Comparison of ENCODE assay signal across 7 mouse cellular contexts in genomic region chr8:85461377-85461776, GRCm38 (mm10). TPM values are rescaled to one million over a fixed set of nuclear protein-coding genes. Genes with fewer than 3 reads are reported as not detected.
DNase-seq lines count a peak whose midpoint lies in the region; ATAC-seq and TF ChIP-seq lines count a peak whose summit lies in the region.

No protein-coding gene starts in this region.

- no peaks in the 10 kb centered on the region for H3K4me1 ChIP-seq in kidney, embryonic 16.5 days (ENCODE audit: insufficient read depth, low read length)
- no peaks in the 10 kb centered on the region for H3K4me1 ChIP-seq in MEL (ENCODE audit: control insufficient read depth in 1 of 2, insufficient read depth in 2 of 2, low read length in 2 of 2)
- H3K4me1 ChIP-seq in cerebellum, adult 2 months (ENCODE audit: control insufficient read depth, insufficient read depth, low read length) = no peaks in the 10 kb centered on the region

- ATAC-seq in kidney, embryonic 16.5 days (ENCODE audit: low FRiP score, low TSS enrichment) = no peak
- peak; percentile 68 for ATAC-seq in megakaryocyte, adult 5-6 weeks (ENCODE audit: poor library complexity, severe bottlenecking)

- no peak overlapping the region for H3K4me2 ChIP-seq in kidney, embryonic 16.5 days (replicated peaks; ENCODE audit: low read depth, low read length)

- WGBS in kidney, embryonic 16.5 days = 81% methylated on average over 3 of the region's 3 CpGs
- WGBS in cerebellum, adult 2 months = 76% methylated on average over 3 of the region's 3 CpGs

- no peaks in the 10 kb centered on the region for H3K27me3 ChIP-seq in kidney, embryonic 16.5 days (ENCODE audit: insufficient read depth, low read length)
- peaks cover 0 to 1% of the 10 kb centered on the region in 2 experiments; a peak in 2 of 4 replicates for H3K27me3 ChIP-seq in MEL (ENCODE audit: control insufficient read depth in 1 of 2, insufficient read depth in 2 of 2, low read length in 2 of 2)
- H3K27me3 ChIP-seq in cerebellum, adult 2 months (ENCODE audit: control insufficient read depth, insufficient read depth, low read length) = no peaks in the 10 kb centered on the region

- no peaks in the 10 kb centered on the region for H3K9me3 ChIP-seq in kidney, embryonic 16.5 days (ENCODE audit: low read length)
- H3K9me3 ChIP-seq in MEL (replicated peaks; ENCODE audit: insufficient read depth, low read length) = no peaks in the 10 kb centered on the region

- TF ChIP-seq CTCF in MEL (IDR thresholded peaks at IDR 0.05 in 2 of 3, conservative IDR thresholded peaks at IDR 0.05 in 1 of 3; ENCODE audit: control insufficient read depth in 1 of 3, insufficient read depth in 1 of 3, low read depth in 2 of 3, low read length in 3 of 3, poor library complexity in 1 of 3, severe bottlenecking in 1 of 3) = peak; percentile 57 to 74 (median 70)
- TF ChIP-seq CTCF in cerebellum, adult 2 months (IDR thresholded peaks at IDR 0.05; ENCODE audit: borderline replicate concordance, insufficient read depth, low read depth, low read length) = no peak

- TF ChIP-seq EP300 in MEL (IDR thresholded peaks at IDR 0.05; ENCODE audit: low read depth in 1 of 2, low read length in 2 of 2) = no peak

- H3K4me3 ChIP-seq in kidney, embryonic 16.5 days (ENCODE audit: low read length) = no peak overlapping the region
- H3K4me3 ChIP-seq in MEL (ENCODE audit: control insufficient read depth in 1 of 2, insufficient read depth in 1 of 2, low read depth in 2 of 2, low read length in 2 of 2) = no peak overlapping the region
- H3K4me3 ChIP-seq in cerebellum, adult 2 months (replicated peaks; ENCODE audit: insufficient read depth, low read depth, low read length) = no peak overlapping the region

- TF ChIP-seq RAD21 in MEL (IDR thresholded peaks at IDR 0.05; ENCODE audit: low read depth, low read length) = peak; percentile 37

- no peak for TF ChIP-seq POLR2A in MEL (IDR thresholded peaks at IDR 0.05; ENCODE audit: control insufficient read depth in 1 of 2, insufficient read depth in 1 of 2, low read depth in 1 of 2, low read length in 2 of 2, poor library complexity in 1 of 2)
- TF ChIP-seq POLR2A in cerebellum, adult 2 months (IDR thresholded peaks at IDR 0.05; ENCODE audit: borderline replicate concordance, insufficient read depth, low read length) = no peak

- no peaks in the 10 kb centered on the region for H3K79me2 ChIP-seq in MEL (ENCODE audit: control insufficient read depth, insufficient read depth, low read length, poor library complexity)

- no peak overlapping the region for H3K27ac ChIP-seq in kidney, embryonic 16.5 days (ENCODE audit: low read length)
- no peak overlapping the region for H3K27ac ChIP-seq in MEL (ENCODE audit: control insufficient read depth, low read depth, low read length)
- no peak overlapping the region for H3K27ac ChIP-seq in cerebellum, adult 2 months (ENCODE audit: insufficient read depth, low read length)

- peak; percentile 43 for DNase-seq in kidney, postnatal 10 days
- DNase-seq in MEL (ENCODE audit: low read depth, low spot score) = peak; percentile 72
- peak; percentile 1 for DNase-seq in c-Kit-negative CD71-positive TER-119-positive erythroid progenitor cells, embryonic 14.5 days (ENCODE audit: low read depth, low spot score)
- no peak for DNase-seq in frontal cortex, postnatal 36 days (ENCODE audit: low spot score in 2 of 2)
- no peak for DNase-seq in cerebellum, adult 2 months

- no peaks in the 10 kb centered on the region for H3K36me3 ChIP-seq in kidney, embryonic 16.5 days (ENCODE audit: insufficient read depth, low read length)
- no peaks in the 10 kb centered on the region for H3K36me3 ChIP-seq in MEL (ENCODE audit: control insufficient read depth in 1 of 2, insufficient read depth in 2 of 2, low read length in 2 of 2)

- no peak overlapping the region for H3K9ac ChIP-seq in kidney, embryonic 16.5 days (replicated peaks; ENCODE audit: low read length)
- no peak overlapping the region for H3K9ac ChIP-seq in MEL (ENCODE audit: control insufficient read depth, low read depth, low read length, poor library complexity, severe bottlenecking)

TF ChIP-seq in MEL, 35 proteins besides CTCF, POLR2A, EP300 and RAD21:
- no peak for TF ChIP-seq POLR2AphosphoS5 (IDR thresholded peaks at IDR 0.05; ENCODE audit: borderline replicate concordance, low read depth, low read length)
- TF ChIP-seq SMC3 (IDR thresholded peaks at IDR 0.05; ENCODE audit: low read depth, low read length) = peak; percentile 72
- TF ChIP-seq ZC3H11A (IDR thresholded peaks at IDR 0.05; ENCODE audit: low read depth, low read length) = 0 out of 2 replicates have a peak, but pooled peaks have one; percentile 29
- no peak for TF ChIP-seq NELFE (IDR thresholded peaks at IDR 0.05; ENCODE audit: low read depth, low read length)

RNA-seq across cellular contexts. Expression of gene 4921524J17Rik, which starts 28.7 kb away (rescaled TPM):
- polyA plus RNA-seq in kidney, embryonic 16.5 days (2015; fragmentation: Nextera tagmentation; extraction: Ambion mirVana) = 38.8 and 40.3 TPM in 2 replicates
- total RNA-seq in MEL (2012; rRNA removed) = 14.6 and 16.1 TPM in 2 replicates
- 10 to 100 TPM in 1 of 2 experiments, not detected in 1; 21.9 TPM for polyA plus RNA-seq in MEL (2012; ENCODE audit: insufficient read depth in 1 of 2, insufficient read length in 2 of 2, low read depth in 1 of 2, low replicate concordance in 2 of 2, missing spikeins in 1 of 2)
- 21.1 and 21.2 TPM in 2 replicates for total RNA-seq in megakaryocyte, adult 5-6 weeks (2015)
- total RNA-seq in megakaryocyte, adult 5-6 weeks (2017) = 28.9 and 54.2 TPM in 2 replicates
- polyA plus RNA-seq in cerebellum, adult 2 months (2012; rRNA removed) = 13.8 and 15.5 TPM in 2 replicates

RNA-seq across cellular contexts. Expression of gene Gpt2, which starts 31.0 kb away (rescaled TPM):
- polyA plus RNA-seq in kidney, embryonic 16.5 days (2015; fragmentation: Nextera tagmentation; extraction: Ambion mirVana) = 19.1 and 21.2 TPM in 2 replicates
- 10.2 and 24.0 TPM in 2 replicates for total RNA-seq in MEL (2012; rRNA removed)
- polyA plus RNA-seq in MEL (2012; ENCODE audit: insufficient read depth in 1 of 2, insufficient read length in 2 of 2, low read depth in 1 of 2, low replicate concordance in 2 of 2, missing spikeins in 1 of 2) = 10 to 100 TPM in 1 of 2 experiments, not detected in 1; 25.3 TPM
- total RNA-seq in megakaryocyte, adult 5-6 weeks (2015) = 0.59 and 1.7 TPM in 2 replicates
- total RNA-seq in megakaryocyte, adult 5-6 weeks (2017) = 1.7 and 1.8 TPM in 2 replicates
- 40.5 and 41.0 TPM in 2 replicates for polyA plus RNA-seq in cerebellum, adult 2 months (2012; rRNA removed)

Comparison
In these comparisons a context has a peak if more than half of its experiments do, and no peak if none do; other contexts are left out.
1. DNase-seq: peak in kidney, postnatal 10 days (single experiment), MEL (single experiment) and c-Kit-negative CD71-positive TER-119-positive erythroid progenitor cells, embryonic 14.5 days (single experiment); none in frontal cortex, postnatal 36 days (0 of 2) and cerebellum, adult 2 months (0 of 2).